In the genomic region with DNA sequence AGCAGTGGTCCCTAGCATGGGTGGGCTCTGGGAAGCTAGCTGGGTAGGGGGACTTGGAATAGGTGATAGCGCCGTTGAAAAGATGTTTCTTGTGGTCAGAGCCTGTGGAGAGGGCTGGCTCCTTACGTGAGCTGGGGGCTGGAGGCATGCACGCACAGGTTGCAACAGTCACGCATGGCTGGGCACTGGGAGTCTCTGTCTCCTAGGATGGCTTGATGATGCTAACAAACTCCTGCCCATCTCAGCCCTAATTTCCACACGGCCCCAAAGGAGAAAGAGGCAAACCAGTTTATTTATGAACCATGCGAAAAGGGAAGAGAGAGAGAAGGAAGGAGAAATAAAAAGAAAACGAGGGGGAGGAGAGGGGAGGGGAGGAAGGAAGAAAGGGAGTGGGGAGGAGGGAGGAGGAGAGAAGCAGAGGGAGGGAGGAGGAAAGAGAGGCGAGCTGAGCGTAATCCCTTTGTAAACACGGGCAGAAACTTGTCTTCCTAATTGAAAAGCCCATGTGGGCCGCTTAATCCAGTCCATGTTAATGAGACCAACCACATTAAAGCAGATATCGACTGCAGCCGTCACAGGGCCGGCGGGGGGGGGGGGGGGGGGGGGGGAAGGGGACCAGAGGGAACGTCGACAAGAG, we compare ENCODE assay signal across 7 mouse cellular contexts. TPM values are rescaled to one million over a fixed set of nuclear protein-coding genes. Genes with fewer than 3 reads are reported as not detected.
A peak's percentile ranks its signal among the peaks of the same experiment; 100 is the strongest.
DNase-seq lines count a peak whose midpoint lies in the region; ATAC-seq and TF ChIP-seq lines count a peak whose summit lies in the region.

No protein-coding gene starts in this region.

- peaks cover 9% of the 10 kb centered on the region for H3K9me3 ChIP-seq in E14TG2a.4 (ENCODE audit: low read length)
- H3K9me3 ChIP-seq in midbrain, embryonic 13.5 days: no peaks in the 10 kb centered on the region

- peak overlapping the region; percentile 39 for H3K9ac ChIP-seq in midbrain, embryonic 13.5 days (replicated peaks)

- peak; percentile 26 for ATAC-seq in CD4-positive, CD25-positive, alpha-beta regulatory T cell, adult 4 months
- peak; percentile 58; the same call in 1 of the 2 replicates for ATAC-seq in granulocyte monocyte progenitor cell, adult 5-6 weeks (replicated peaks; ENCODE audit: poor library complexity, severe bottlenecking)
- peak; percentile 34 for ATAC-seq in midbrain, embryonic 13.5 days

- no peaks in the 10 kb centered on the region for H3K36me3 ChIP-seq in E14TG2a.4 (ENCODE audit: insufficient read depth, low read length)
- H3K36me3 ChIP-seq in midbrain, embryonic 13.5 days: no peaks in the 10 kb centered on the region

- no peak for DNase-seq in gastrocnemius, postnatal 4 days (ENCODE audit: low spot score in 2 of 2)
- no peak for DNase-seq in urinary bladder, postnatal 25 days (ENCODE audit: low spot score)
- no peak for DNase-seq in layer of hippocampus, adult 8-10 months (ENCODE audit: low spot score in 2 of 2)

- 1% methylated on average over 11 of the region's 18 CpGs for WGBS in midbrain, embryonic 13.5 days

- no peak for TF ChIP-seq CTCF in E14TG2a.4 (conservative IDR thresholded peaks at IDR 0.05; ENCODE audit: low read length)

- peak overlapping the region; percentile 81 for H3K27ac ChIP-seq in midbrain, embryonic 13.5 days

- H3K4me2 ChIP-seq in midbrain, embryonic 13.5 days (replicated peaks): peak overlapping the region; percentile 44

- H3K4me1 ChIP-seq in E14TG2a.4 (replicated peaks; ENCODE audit: low read depth, low read length): peaks cover 85% of the 10 kb centered on the region
- peaks cover 80% of the 10 kb centered on the region for H3K4me1 ChIP-seq in midbrain, embryonic 13.5 days (replicated peaks)

- H3K4me3 ChIP-seq in E14TG2a.4 (replicated peaks; ENCODE audit: low read length): peak overlapping the region; percentile 55
- peak overlapping the region; percentile 13; the same call in 1 of the 2 replicates for H3K4me3 ChIP-seq in midbrain, embryonic 13.5 days (replicated peaks)

- peaks cover 31% of the 10 kb centered on the region for H3K27me3 ChIP-seq in E14TG2a.4 (ENCODE audit: insufficient read depth, low read length)
- peaks cover 60% of the 10 kb centered on the region for H3K27me3 ChIP-seq in midbrain, embryonic 13.5 days

RNA-seq across cellular contexts. Expression of a gene that starts 33.1 kb away (rescaled TPM):
- polyA plus RNA-seq in CD4-positive, CD25-positive, alpha-beta regulatory T cell, adult 4 months (2017; shearing (Covaris generic)): 10 to 100 TPM in 1 of 2 experiments, 1 to 10 TPM in 1; 4.3 to 10.2 TPM
- 15.1 and 16.2 TPM in 2 replicates for total RNA-seq in granulocyte monocyte progenitor cell, adult 5-6 weeks (2014; fragmentation: Nextera tagmentation)
- total RNA-seq in granulocyte monocyte progenitor cell, adult 5-6 weeks (2017): 45.3 and 54.8 TPM in 2 replicates
- polyA plus RNA-seq in midbrain, embryonic 13.5 days (2015; fragmentation: Nextera tagmentation; extraction: Ambion mirVana): 15.8 and 17.6 TPM in 2 replicates
- total RNA-seq in gastrocnemius, postnatal 4 days (2021): 1 to 10 TPM; 1.6 to 2.4 TPM
- total RNA-seq in layer of hippocampus, adult 8-10 months (2022): 10 to 100 TPM in 1 of 4 experiments, 1 to 10 TPM in 3; 7.3 to 11.5 (median 8.8) TPM
